Mouse (Mus musculus): ENCODE results near the gene Bcl7a.

- no peak for TF ChIP-seq CTCF (IDR thresholded peaks at IDR 0.05; ENCODE audit: low read depth)
- TF ChIP-seq EP300 (optimal IDR thresholded peaks at IDR 0.05), result no peak
Measured at GRCm38 (mm10) chr5:123297830-123298229, 45.8 kb upstream of the Bcl7a start.
